Mouse (Mus musculus) midbrain, postnatal 0 days (tissue): ENCODE results near the gene Pianp. TPM values are rescaled to one million over a fixed set of nuclear protein-coding genes. Genes with fewer than 3 reads are reported as not detected.
A peak's percentile ranks its signal among the peaks of the same experiment; 100 is the strongest.

Experiments
- ATAC-seq: fragments of 200-750 bp; cut with Nextera tagmentation; 2 replicates; pipeline ENCODE4 v1.8.0; 2017; ENCODE audit warnings: moderate number of reproducible peaks, mild to moderate bottlenecking, moderate TSS enrichment, moderate library complexity; ENCODE audit not compliant: low FRiP score
- DNase-seq: peaks from one replicate; pipeline ENCODE4 v3.0.0-alpha.2; 2015; ENCODE audit warnings: low spot score
- H3K27ac ChIP-seq: fragments of 300-500 bp; sonication (generic); 2 replicates; pipeline ENCODE4 v1.5.1; 2014; ENCODE audit warnings: low read depth, mild to moderate bottlenecking, low read length, mixed read lengths
- H3K27me3 ChIP-seq: fragments of 300-500 bp; sonication (generic); 2 replicates; pipeline ENCODE4 v1.6.1; 2014; ENCODE audit warnings: low read length, control low read depth, mixed read lengths; ENCODE audit not compliant: insufficient read depth
- H3K36me3 ChIP-seq: fragments of 300-500 bp; sonication (generic); 2 replicates; pipeline ENCODE4 v1.6.1; 2014; ENCODE audit warnings: low read length, control low read depth, mixed read lengths; ENCODE audit not compliant: insufficient read depth
- H3K4me1 ChIP-seq: fragments of 300-500 bp; sonication (generic); 2 replicates; pipeline ENCODE4 v1.6.1; 2014; ENCODE audit warnings: mild to moderate bottlenecking, control low read depth, antibody characterized with exemption, low read length, mixed read lengths; ENCODE audit not compliant: insufficient read depth
- H3K4me2 ChIP-seq: fragments of 300-500 bp; sonication (generic); 2 replicates; pipeline ENCODE4 v1.6.1; 2014; ENCODE audit warnings: low read depth, mild to moderate bottlenecking, low read length, mixed read lengths; ENCODE audit not compliant: poor library complexity, severe bottlenecking
- H3K4me3 ChIP-seq: fragments of 300-500 bp; sonication (generic); 2 replicates; pipeline ENCODE4 v1.5.1; 2014; ENCODE audit warnings: low read depth, mild to moderate bottlenecking, low read length, moderate library complexity
- H3K9ac ChIP-seq: fragments of 300-500 bp; sonication (generic); replicated peaks from 2 replicates; pipeline ENCODE4 v1.6.1; 2014; ENCODE audit warnings: mild to moderate bottlenecking, low read length, moderate library complexity, mixed read lengths; ENCODE audit not compliant: poor library complexity, severe bottlenecking
- H3K9me3 ChIP-seq: fragments of 300-500 bp; sonication (generic); 2 replicates; pipeline ENCODE4 v1.6.1; 2016; ENCODE audit warnings: low read length, control low read depth
- CTCF ChIP-seq: IDR thresholded peaks from 2 replicates; pipeline ENCODE4 v1.5.1; 2016; ENCODE audit warnings: antibody characterized with exemption, mild to moderate bottlenecking
- WGBS: fragments of 180-500 bp; shearing (Covaris S2); extraction: QIAGEN DNeasy Blood & Tissue Kit; methylation state at CpG from one replicate; pipeline ENCODE4 v1.1.7; 2014; 5-methylcytosine and 5-hydroxymethylcytosine counted together
- polyA plus RNA-seq: library from polyadenylated mRNA; unstranded; fragments of >200 nt; fragmentation: Nextera tagmentation; extraction: Ambion mirVana; gene quantifications from 2 replicates; pipeline ENCODE4 v1.2.1, GENCODE M21; 2015
- total RNA-seq: library from RNA; depleted of rRNA; stranded (reverse); fragments of >200 nt; gene quantifications from 2 replicates; pipeline ENCODE4 v1.2.3, GENCODE M21; 2014; rRNA removed

Gene Pianp
- total and polyA plus RNA-seq, 2 experiments from 2014 or later = 36.1 to 97.0 TPM

- H3K4me3 ChIP-seq = no peak within 1 kb of the TSS
- no peak for TF ChIP-seq CTCF
- no peaks in the 10 kb centered on the region for H3K4me1 ChIP-seq
- 39% methylated on average over 20 of the region's 20 CpGs for WGBS
- no peak within 1 kb of the TSS for H3K9ac ChIP-seq
- H3K27ac ChIP-seq = no peak within 1 kb of the TSS
- H3K4me2 ChIP-seq = no peak within 1 kb of the TSS
- H3K27me3 ChIP-seq = no peaks in the 10 kb centered on the region
- DNase-seq (no peak), ATAC-seq (no peak)
- no peaks in the 10 kb centered on the region for H3K9me3 ChIP-seq
- peaks cover 61% of the 10 kb centered on the region for H3K36me3 ChIP-seq
Observed at GRCm38 (mm10) chr6:125049678-125050077, 53.2 kb downstream of the Pianp start, which contains the start of gene Acrbp. TSS of gene Acrbp (plus strand) at chr6:125049689.

DNA sequence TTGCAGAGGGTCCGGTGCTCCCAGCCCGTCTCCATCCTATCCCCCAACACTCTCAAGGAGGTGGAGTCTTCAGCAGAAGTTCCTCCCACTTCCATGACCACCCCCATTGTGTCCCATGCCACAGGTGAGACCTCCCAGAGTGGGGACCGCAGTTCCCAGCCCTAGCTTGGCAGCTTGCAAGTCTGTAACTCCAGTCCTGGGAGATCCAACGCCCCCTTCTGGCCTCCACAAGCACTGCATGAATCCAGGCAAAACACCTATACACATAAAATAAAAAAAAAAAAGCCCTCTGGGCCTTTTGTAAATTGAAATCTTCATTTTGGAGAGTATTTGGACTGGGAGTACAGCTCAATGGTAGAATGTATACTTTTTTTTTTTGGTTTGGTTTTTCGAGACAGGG, 54.7 kb downstream of the Pianp start:
- H3K4me1 ChIP-seq = no peaks in the 10 kb centered on the region
- WGBS = 67% methylated on average over 5 of the region's 5 CpGs
- no peak overlapping the region for H3K27ac ChIP-seq
- H3K36me3 ChIP-seq = peaks cover 55% of the 10 kb centered on the region
- no peak overlapping the region for H3K4me3 ChIP-seq
- ATAC-seq = no peak
- H3K9ac ChIP-seq = no peak overlapping the region
- H3K9me3 ChIP-seq = no peaks in the 10 kb centered on the region
- TF ChIP-seq CTCF = peak; percentile 52
- H3K27me3 ChIP-seq = no peaks in the 10 kb centered on the region
- no peak overlapping the region for H3K4me2 ChIP-seq
- DNase-seq = no peak

Other genes starting within 250 kb of the Pianp start
- not detected in 2 replicates for gene Gm45234, start 240.7 kb upstream of the Pianp start, total RNA-seq
- gene Gm45234, start 240.7 kb upstream of the Pianp start, polyA plus RNA-seq = not detected in 2 replicates
- 30.7 and 38.0 TPM in 2 replicates for gene Atn1, start 240.2 kb upstream of the Pianp start, total RNA-seq
- gene Atn1, start 240.2 kb upstream of the Pianp start, polyA plus RNA-seq = 25.5 and 30.4 TPM in 2 replicates
- gene Eno2, start 227.0 kb upstream of the Pianp start, total RNA-seq = 221 and 267 TPM in 2 replicates
- 175 and 189 TPM in 2 replicates for gene Eno2, start 227.0 kb upstream of the Pianp start, polyA plus RNA-seq
- 12.7 and 12.8 TPM in 2 replicates for gene Lrrc23, start 217.0 kb upstream of the Pianp start, total RNA-seq
- 6.1 and 9.0 TPM in 2 replicates for gene Lrrc23, start 217.0 kb upstream of the Pianp start, polyA plus RNA-seq
- 5.9 and 9.3 TPM in 2 replicates for gene Spsb2, start 188.0 kb upstream of the Pianp start, total RNA-seq
- gene Spsb2, start 188.0 kb upstream of the Pianp start, polyA plus RNA-seq = 10.2 and 10.9 TPM in 2 replicates
- 392 and 419 TPM in 2 replicates for gene Tpi1, start 182.4 kb upstream of the Pianp start, total RNA-seq
- gene Tpi1, start 182.4 kb upstream of the Pianp start, polyA plus RNA-seq = 415 and 480 TPM in 2 replicates
- 218 and 219 TPM in 2 replicates for gene Usp5, start 167.2 kb upstream of the Pianp start, total RNA-seq
- 201 and 214 TPM in 2 replicates for gene Usp5, start 167.2 kb upstream of the Pianp start, polyA plus RNA-seq
- 9.4 and 16.7 TPM in 2 replicates for gene Cdca3, start 167.1 kb upstream of the Pianp start, total RNA-seq
- 15.0 and 16.0 TPM in 2 replicates for gene Cdca3, start 167.1 kb upstream of the Pianp start, polyA plus RNA-seq
- gene Gnb3, start 156.4 kb upstream of the Pianp start, total RNA-seq = 0.52 and 0.66 TPM in 2 replicates
- gene Gnb3, start 156.4 kb upstream of the Pianp start, polyA plus RNA-seq = 0.23 and 1.1 TPM in 2 replicates
- 67.4 and 74.4 TPM in 2 replicates for gene P3h3, start 138.9 kb upstream of the Pianp start, total RNA-seq
- 9.8 and 11.2 TPM in 2 replicates for gene P3h3, start 138.9 kb upstream of the Pianp start, polyA plus RNA-seq
- 198 and 225 TPM in 2 replicates for gene Gpr162, start 132.7 kb upstream of the Pianp start, total RNA-seq
- 38.3 and 39.3 TPM in 2 replicates for gene Gpr162, start 132.7 kb upstream of the Pianp start, polyA plus RNA-seq
- 0.19 and 2.8 TPM in 2 replicates for gene Cd4, start 108.5 kb upstream of the Pianp start, total RNA-seq
- gene Cd4, start 108.5 kb upstream of the Pianp start, polyA plus RNA-seq = 0.25 and 0.58 TPM in 2 replicates
- 1.1 and 2.1 TPM in 2 replicates for gene Lag3, start 85.0 kb upstream of the Pianp start, total RNA-seq
- 2.8 and 3.5 TPM in 2 replicates for gene Lag3, start 85.0 kb upstream of the Pianp start, polyA plus RNA-seq
- 814 and 944 TPM in 2 replicates for gene Ptms, start 76.6 kb upstream of the Pianp start, total RNA-seq
- gene Ptms, start 76.6 kb upstream of the Pianp start, polyA plus RNA-seq = 810 TPM in 2 replicates
- 512 and 647 TPM in 2 replicates for gene Mlf2, start 65.3 kb upstream of the Pianp start, total RNA-seq
- gene Mlf2, start 65.3 kb upstream of the Pianp start, polyA plus RNA-seq = 628 and 643 TPM in 2 replicates
- gene Cops7a, start 31.2 kb upstream of the Pianp start, total RNA-seq = 108 and 131 TPM in 2 replicates
- gene Cops7a, start 31.2 kb upstream of the Pianp start, polyA plus RNA-seq = 92.3 and 97.1 TPM in 2 replicates
- gene Zfp384, start 12.5 kb downstream of the Pianp start, total RNA-seq = 33.2 and 38.6 TPM in 2 replicates
- 9.0 and 9.7 TPM in 2 replicates for gene Zfp384, start 12.5 kb downstream of the Pianp start, polyA plus RNA-seq
- 60.4 and 69.8 TPM in 2 replicates for gene Ing4, start 43.1 kb downstream of the Pianp start, total RNA-seq
- 97.8 and 104 TPM in 2 replicates for gene Ing4, start 43.1 kb downstream of the Pianp start, polyA plus RNA-seq
- 6.9 and 12.6 TPM in 2 replicates for gene Acrbp, start 53.0 kb downstream of the Pianp start, total RNA-seq
- gene Acrbp, start 53.0 kb downstream of the Pianp start, polyA plus RNA-seq = 7.2 and 7.8 TPM in 2 replicates
- gene Lpar5, start 71.2 kb downstream of the Pianp start, total RNA-seq = 0.90 and 1.7 TPM in 2 replicates
- gene Lpar5, start 71.2 kb downstream of the Pianp start, polyA plus RNA-seq = 0.52 and 0.71 TPM in 2 replicates
- gene Chd4, start 99.3 kb downstream of the Pianp start, total RNA-seq = 117 and 133 TPM in 2 replicates
- gene Chd4, start 99.3 kb downstream of the Pianp start, polyA plus RNA-seq = 72.9 and 89.1 TPM in 2 replicates
- 34.5 and 45.8 TPM in 2 replicates for gene Nop2, start 135.2 kb downstream of the Pianp start, total RNA-seq
- gene Nop2, start 135.2 kb downstream of the Pianp start, polyA plus RNA-seq = 41.4 and 42.6 TPM in 2 replicates
- 33.3 and 33.9 TPM in 2 replicates for gene Iffo1, start 148.5 kb downstream of the Pianp start, total RNA-seq
- gene Iffo1, start 148.5 kb downstream of the Pianp start, polyA plus RNA-seq = 19.0 and 20.4 TPM in 2 replicates
- gene Gapdh, start 169.8 kb downstream of the Pianp start, total RNA-seq = 2,678 and 3,049 TPM in 2 replicates
- 1,705 and 1,726 TPM in 2 replicates for gene Gapdh, start 169.8 kb downstream of the Pianp start, polyA plus RNA-seq
- 29.8 and 33.7 TPM in 2 replicates for gene Ncapd2, start 195.0 kb downstream of the Pianp start, total RNA-seq
- 18.4 and 21.0 TPM in 2 replicates for gene Ncapd2, start 195.0 kb downstream of the Pianp start, polyA plus RNA-seq
- gene Mrpl51, start 195.1 kb downstream of the Pianp start, total RNA-seq = 23.3 and 48.2 TPM in 2 replicates
- 136 and 145 TPM in 2 replicates for gene Mrpl51, start 195.1 kb downstream of the Pianp start, polyA plus RNA-seq
- gene Vamp1, start 218.9 kb downstream of the Pianp start, total RNA-seq = 42.7 and 47.6 TPM in 2 replicates
- gene Vamp1, start 218.9 kb downstream of the Pianp start, polyA plus RNA-seq = 40.5 and 46.0 TPM in 2 replicates
- gene Tapbpl, start 235.2 kb downstream of the Pianp start, total RNA-seq = 4.7 and 6.2 TPM in 2 replicates
- gene Tapbpl, start 235.2 kb downstream of the Pianp start, polyA plus RNA-seq = 9.0 and 9.7 TPM in 2 replicates
- gene Cd27, start 240.3 kb downstream of the Pianp start, total RNA-seq = not detected in 2 replicates
- gene Cd27, start 240.3 kb downstream of the Pianp start, polyA plus RNA-seq = 0.70 TPM in 1 of 2 replicates, not detected in the other